Mouse (Mus musculus) olfactory bulb, adult 2 months (tissue): Measurements from ENCODE around the gene Hacl1.

Experiments used
- CTCF ChIP-seq: fragments of 200-500 bp; IDR thresholded peaks from 2 replicates; pipeline ENCODE4 v1.5.1; 2012; ENCODE audit warnings: low read depth, mild to moderate bottlenecking, low read length, moderate library complexity; ENCODE audit not compliant: insufficient read depth
- POLR2A ChIP-seq: fragments of 200-500 bp; IDR thresholded peaks from 2 replicates; pipeline ENCODE4 v1.6.1; 2012; ENCODE audit warnings: mild to moderate bottlenecking, low read depth, low read length, moderate library complexity; ENCODE audit not compliant: insufficient read depth

DNA sequence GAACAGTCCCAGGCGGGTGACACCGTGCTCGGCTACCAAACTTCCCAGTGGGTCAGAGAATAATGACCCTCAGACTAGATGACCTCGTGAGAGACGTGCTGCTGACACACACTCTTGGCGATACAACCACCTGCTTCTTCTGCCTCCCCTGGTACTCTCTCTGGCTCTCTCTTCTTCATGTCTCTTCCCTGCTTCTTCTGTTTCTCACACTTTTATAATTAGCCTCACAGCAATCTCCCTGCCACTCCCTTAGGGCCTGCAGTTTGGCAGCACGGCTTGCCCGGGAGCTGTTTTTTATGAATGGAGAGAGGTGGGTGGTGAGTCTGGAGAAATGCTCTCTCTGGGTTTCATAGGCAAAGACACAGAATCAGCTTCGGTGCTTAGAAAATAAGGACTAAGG is 65.2 kb downstream of the Hacl1 start:
- TF ChIP-seq POLR2A (no peak), CTCF (no peak)
